ENCODE assay signal across 41 mouse cellular contexts in the genomic region with DNA sequence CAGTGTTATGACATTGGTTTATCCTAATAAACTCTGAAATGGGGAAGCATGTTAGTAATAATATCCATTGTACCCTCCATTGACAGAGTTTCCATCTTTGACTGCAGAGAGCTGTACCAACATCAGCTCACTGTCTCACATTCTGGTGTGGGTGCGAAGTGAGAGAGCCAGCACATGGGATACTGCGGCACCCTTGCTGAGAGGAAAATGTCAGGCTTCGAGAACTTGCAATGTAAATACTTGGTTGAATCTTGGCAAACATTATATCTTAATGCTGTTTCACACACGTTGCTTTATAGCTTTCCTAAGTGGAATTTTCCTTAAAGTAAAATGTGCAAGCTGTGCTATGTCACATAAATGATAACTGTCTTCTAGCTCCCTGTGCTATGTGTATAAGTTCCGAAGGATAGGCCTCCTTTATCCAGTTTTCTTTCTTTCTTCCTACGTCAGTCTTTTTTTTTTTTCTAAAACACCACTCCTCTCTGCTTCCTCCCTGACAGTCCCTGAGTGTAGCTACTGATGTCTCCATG. TPM values are rescaled to one million over a fixed set of nuclear protein-coding genes. Genes with fewer than 3 reads are reported as not detected.
DNase-seq lines count a peak whose midpoint lies in the region; ATAC-seq lines count a peak whose summit lies in the region.
"Had no signal": no experiment of that assay in that cellular context is flagged by ENCODE, and none has a peak within 500 bp of the region (broad histone marks: within the 10 kb centered on the region; RNA-seq: fewer than 3 reads in every experiment).

No protein-coding gene starts in this region.

- no peaks in the 10 kb centered on the region for H3K36me3 ChIP-seq in forebrain, embryonic 14.5 days (ENCODE audit: control insufficient read depth, insufficient read depth, low read length)
- no peaks in the 10 kb centered on the region for H3K36me3 ChIP-seq in forebrain, embryonic 13.5 days (ENCODE audit: poor library complexity, severe bottlenecking)
- H3K36me3 ChIP-seq in lung, embryonic 16.5 days (ENCODE audit: control insufficient read depth, insufficient read depth, low read length): no peaks in the 10 kb centered on the region
- H3K36me3 ChIP-seq: embryonic facial prominence, embryonic 10.5 days; embryonic facial prominence, embryonic 15.5 days; heart, embryonic 10.5 days; heart, embryonic 15.5 days; hindbrain, embryonic 12.5 days; intestine, embryonic 15.5 days; lung, embryonic 15.5 days; midbrain, embryonic 12.5 days; neural tube, embryonic 13.5 days had no signal

- no peaks in the 10 kb centered on the region for H3K9me3 ChIP-seq in forebrain, embryonic 14.5 days (replicated peaks; ENCODE audit: control insufficient read depth, low read length)
- no peaks in the 10 kb centered on the region for H3K9me3 ChIP-seq in forebrain, embryonic 13.5 days (replicated peaks)
- H3K9me3 ChIP-seq in lung, embryonic 16.5 days (ENCODE audit: control insufficient read depth, low read length): no peaks in the 10 kb centered on the region
- H3K9me3 ChIP-seq: embryonic facial prominence, embryonic 10.5 days; embryonic facial prominence, embryonic 15.5 days; heart, embryonic 10.5 days; heart, embryonic 15.5 days; hindbrain, embryonic 12.5 days; intestine, embryonic 15.5 days; lung, embryonic 15.5 days; megakaryocyte, embryonic 14.5 days; midbrain, embryonic 12.5 days; neural tube, embryonic 13.5 days had no signal

- H3K4me3 ChIP-seq in forebrain, embryonic 14.5 days (ENCODE audit: low read depth, low read length): no peak overlapping the region
- H3K4me3 ChIP-seq in forebrain, embryonic 13.5 days: no peak overlapping the region
- no peak overlapping the region for H3K4me3 ChIP-seq in lung, embryonic 16.5 days (ENCODE audit: low read length)
- H3K4me3 ChIP-seq: embryonic facial prominence, embryonic 10.5 days; embryonic facial prominence, embryonic 15.5 days; heart, embryonic 10.5 days; heart, embryonic 15.5 days; hindbrain, embryonic 12.5 days; intestine, embryonic 15.5 days; layer of hippocampus, adult 2 months; lung, embryonic 15.5 days; megakaryocyte, embryonic 14.5 days; midbrain, embryonic 12.5 days; neural tube, embryonic 13.5 days had no signal

- H3K4me2 ChIP-seq in forebrain, embryonic 14.5 days (ENCODE audit: low read length): no peak overlapping the region
- no peak overlapping the region for H3K4me2 ChIP-seq in forebrain, embryonic 13.5 days
- no peak overlapping the region for H3K4me2 ChIP-seq in lung, embryonic 16.5 days (ENCODE audit: low read depth, low read length)
- H3K4me2 ChIP-seq: embryonic facial prominence, embryonic 15.5 days; heart, embryonic 15.5 days; hindbrain, embryonic 12.5 days; intestine, embryonic 15.5 days; lung, embryonic 15.5 days; midbrain, embryonic 12.5 days; neural tube, embryonic 13.5 days had no signal

- no peaks in the 10 kb centered on the region for H3K4me1 ChIP-seq in forebrain, embryonic 14.5 days (ENCODE audit: control insufficient read depth, insufficient read depth, low read length)
- H3K4me1 ChIP-seq in forebrain, embryonic 13.5 days: no peaks in the 10 kb centered on the region
- H3K4me1 ChIP-seq in lung, embryonic 16.5 days (replicated peaks; ENCODE audit: control insufficient read depth, insufficient read depth, low read length): peaks cover 4% of the 10 kb centered on the region
- H3K4me1 ChIP-seq: embryonic facial prominence, embryonic 10.5 days; embryonic facial prominence, embryonic 15.5 days; heart, embryonic 10.5 days; heart, embryonic 15.5 days; hindbrain, embryonic 12.5 days; intestine, embryonic 15.5 days; megakaryocyte, embryonic 14.5 days; midbrain, embryonic 12.5 days; neural tube, embryonic 13.5 days had no signal

- H3K27ac ChIP-seq in forebrain, embryonic 14.5 days (ENCODE audit: low read depth, low read length): no peak overlapping the region
- no peak overlapping the region for H3K27ac ChIP-seq in forebrain, embryonic 13.5 days
- H3K27ac ChIP-seq in lung, embryonic 16.5 days (ENCODE audit: low read length): no peak overlapping the region
- H3K27ac ChIP-seq: embryonic facial prominence, embryonic 10.5 days; embryonic facial prominence, embryonic 15.5 days; heart, embryonic 10.5 days; heart, embryonic 15.5 days; hindbrain, embryonic 12.5 days; hindbrain, postnatal 0 days; intestine, embryonic 15.5 days; layer of hippocampus, adult 2 months; liver, embryonic 14.5 days; lung, embryonic 15.5 days; midbrain, embryonic 12.5 days; neural tube, embryonic 13.5 days had no signal

- no peak overlapping the region for H3K9ac ChIP-seq in forebrain, embryonic 14.5 days (ENCODE audit: low read length)
- no peak overlapping the region for H3K9ac ChIP-seq in forebrain, embryonic 13.5 days
- no peak overlapping the region for H3K9ac ChIP-seq in lung, embryonic 16.5 days (ENCODE audit: low read length)
- H3K9ac ChIP-seq: embryonic facial prominence, embryonic 15.5 days; heart, embryonic 15.5 days; hindbrain, embryonic 12.5 days; intestine, embryonic 15.5 days; liver, embryonic 14.5 days; lung, embryonic 15.5 days; midbrain, embryonic 12.5 days; neural tube, embryonic 13.5 days had no signal

- WGBS in forebrain, embryonic 14.5 days: 68% methylated on average over 6 of the region's 6 CpGs
- WGBS in forebrain, embryonic 13.5 days: 77% methylated on average over 6 of the region's 6 CpGs
- 29% methylated on average over 6 of the region's 6 CpGs for WGBS in lung, embryonic 16.5 days

- DNase-seq in forebrain, embryonic 14.5 days (ENCODE audit: low spot score): peak; percentile 20
- peak; percentile 36 to 69 for DNase-seq in frontal cortex, postnatal 36 days (ENCODE audit: low spot score in 2 of 2)
- no peak for DNase-seq in frontal cortex, postnatal 25 days (ENCODE audit: low spot score in 2 of 2)
- no peak for DNase-seq in lung, postnatal 14 days
- DNase-seq in right cerebral cortex, postnatal 36 days (ENCODE audit: low spot score in 2 of 2): peak; percentile 41 to 48
- no peak for DNase-seq in gastrocnemius, postnatal 36 days
- DNase-seq: adrenal gland, adult 2 months; adrenal gland, postnatal 36 days; cerebellum, adult 8-10 months; cerebellum, postnatal 25 days; gastrocnemius, postnatal 14 days; kidney, adult 2 months; kidney, postnatal 36 days; liver; lung, postnatal 4 days; thymus, postnatal 4 days had no signal

- intact Hi-C loops in gastrocnemius, postnatal 36 days (cut with DNase I): no loop called here

- no peaks in the 10 kb centered on the region for H3K27me3 ChIP-seq in forebrain, embryonic 14.5 days (replicated peaks; ENCODE audit: control insufficient read depth, insufficient read depth, low read length)
- no peaks in the 10 kb centered on the region for H3K27me3 ChIP-seq in forebrain, embryonic 13.5 days
- H3K27me3 ChIP-seq in lung, embryonic 16.5 days (ENCODE audit: control insufficient read depth, insufficient read depth, low read depth, low read length): no peaks in the 10 kb centered on the region
- H3K27me3 ChIP-seq: CH12.LX; embryonic facial prominence, embryonic 15.5 days; heart, embryonic 15.5 days; hindbrain, embryonic 12.5 days; intestine, embryonic 15.5 days; lung, embryonic 15.5 days; midbrain, embryonic 12.5 days; neural tube, embryonic 13.5 days had no signal

- no peak for ATAC-seq in forebrain, embryonic 14.5 days
- no peak for ATAC-seq in forebrain, embryonic 13.5 days
- peak; percentile 36; the same call in 1 of the 2 replicates for ATAC-seq in lung, embryonic 16.5 days (ENCODE audit: low read depth)
- ATAC-seq: activated CD4-positive, CD25-positive, alpha-beta regulatory T cell, adult 4 months; hindbrain, postnatal 0 days; intestine, embryonic 15.5 days had no signal

RNA-seq across cellular contexts. Expression of a gene that starts 8.4 kb away (rescaled TPM):
- polyA plus RNA-seq in forebrain, embryonic 14.5 days (2014; fragmentation: Nextera tagmentation; extraction: Ambion mirVana): 9.9 and 13.1 TPM in 2 replicates
- polyA plus RNA-seq in forebrain, embryonic 13.5 days (2015; fragmentation: Nextera tagmentation; extraction: Ambion mirVana): 13.2 and 14.8 TPM in 2 replicates
- 47.7 and 52.5 TPM in 2 replicates for polyA plus RNA-seq in lung, embryonic 16.5 days (2015; fragmentation: Nextera tagmentation; extraction: Ambion mirVana)
- 10 to 100 TPM; 23.8 to 44.0 TPM for total RNA-seq in gastrocnemius, postnatal 36 days (2021)

RNA-seq across cellular contexts. Expression of a gene that starts 22.2 kb away (rescaled TPM):
- not detected in 2 replicates for polyA plus RNA-seq in forebrain, embryonic 14.5 days (2014; fragmentation: Nextera tagmentation; extraction: Ambion mirVana)
- polyA plus RNA-seq in forebrain, embryonic 13.5 days (2015; fragmentation: Nextera tagmentation; extraction: Ambion mirVana): not detected in 2 replicates
- not detected in 2 replicates for polyA plus RNA-seq in lung, embryonic 16.5 days (2015; fragmentation: Nextera tagmentation; extraction: Ambion mirVana)
- not detected for total RNA-seq in gastrocnemius, postnatal 36 days (2021)
- total RNA-seq: adrenal gland, adult 2 months; adrenal gland, postnatal 36 days; CH12.LX; ES-E14; gastrocnemius, postnatal 14 days; heart, postnatal 25 days; hindbrain, postnatal 0 days; layer of hippocampus, adult 2 months; layer of hippocampus, postnatal 14 days had no signal
- polyA plus RNA-seq: activated CD4-positive, CD25-positive, alpha-beta regulatory T cell, adult 4 months; adrenal gland, adult 2 months; C2C12; embryonic facial prominence, embryonic 10.5 days; embryonic facial prominence, embryonic 15.5 days; heart, embryonic 10.5 days; heart, embryonic 15.5 days; hindbrain, embryonic 12.5 days; hindbrain, postnatal 0 days; intestine, embryonic 15.5 days; kidney, adult 2 months; kidney, embryonic 16.5 days; limb, embryonic 11.5 days; liver, embryonic 14.5 days; lung, embryonic 15.5 days; midbrain, embryonic 12.5 days; neural tube, embryonic 13.5 days; testis, adult 2 months; thymus, postnatal 0 days had no signal

RNA-seq across cellular contexts. Expression of a gene that starts 24.4 kb away (rescaled TPM):
- polyA plus RNA-seq in forebrain, embryonic 14.5 days (2014; fragmentation: Nextera tagmentation; extraction: Ambion mirVana): not detected in 2 replicates
- 0.19 TPM in 1 of 2 replicates, not detected in the other for polyA plus RNA-seq in forebrain, embryonic 13.5 days (2015; fragmentation: Nextera tagmentation; extraction: Ambion mirVana)
- polyA plus RNA-seq in lung, embryonic 16.5 days (2015; fragmentation: Nextera tagmentation; extraction: Ambion mirVana): 6.7 and 6.9 TPM in 2 replicates
- total RNA-seq in gastrocnemius, postnatal 36 days (2021): under 1 TPM in 1 of 2 experiments, not detected in 1; 0.30 TPM
- total RNA-seq: CH12.LX; gastrocnemius, postnatal 14 days; layer of hippocampus, adult 2 months; layer of hippocampus, postnatal 14 days had no signal
- polyA plus RNA-seq: activated CD4-positive, CD25-positive, alpha-beta regulatory T cell, adult 4 months; testis, adult 2 months had no signal

RNA-seq across cellular contexts. Expression of a gene that starts 27.4 kb away (rescaled TPM):
- 61.3 and 65.4 TPM in 2 replicates for polyA plus RNA-seq in forebrain, embryonic 14.5 days (2014; fragmentation: Nextera tagmentation; extraction: Ambion mirVana)
- 62.7 and 73.9 TPM in 2 replicates for polyA plus RNA-seq in forebrain, embryonic 13.5 days (2015; fragmentation: Nextera tagmentation; extraction: Ambion mirVana)
- polyA plus RNA-seq in lung, embryonic 16.5 days (2015; fragmentation: Nextera tagmentation; extraction: Ambion mirVana): 67.9 and 71.4 TPM in 2 replicates
- 1 to 10 TPM; 5.3 to 5.5 TPM for total RNA-seq in gastrocnemius, postnatal 36 days (2021)

RNA-seq across cellular contexts. Expression of a gene that starts 49.1 kb away (rescaled TPM):
- polyA plus RNA-seq in forebrain, embryonic 14.5 days (2014; fragmentation: Nextera tagmentation; extraction: Ambion mirVana): 1.3 and 1.6 TPM in 2 replicates
- 1.3 and 2.0 TPM in 2 replicates for polyA plus RNA-seq in forebrain, embryonic 13.5 days (2015; fragmentation: Nextera tagmentation; extraction: Ambion mirVana)
- polyA plus RNA-seq in lung, embryonic 16.5 days (2015; fragmentation: Nextera tagmentation; extraction: Ambion mirVana): 0.15 and 0.19 TPM in 2 replicates
- total RNA-seq in gastrocnemius, postnatal 36 days (2021): 100 to 1,000 TPM; 134 to 146 TPM
- polyA plus RNA-seq: activated CD4-positive, CD25-positive, alpha-beta regulatory T cell, adult 4 months had no signal

Comparison
In these comparisons a context has a peak if more than half of its experiments do, and no peak if none do; other contexts are left out.
1. DNase-seq: peak in forebrain, embryonic 14.5 days (single experiment), frontal cortex, postnatal 36 days (2 of 2) and right cerebral cortex, postnatal 36 days (2 of 2); none in frontal cortex, postnatal 25 days (0 of 2), lung, postnatal 14 days (single experiment) and gastrocnemius, postnatal 36 days (0 of 2).